Mouse (Mus musculus): Measurements from ENCODE around the gene Dsn1. TPM values are rescaled to one million over a fixed set of nuclear protein-coding genes. Genes with fewer than 3 reads are reported as not detected.
A peak's percentile ranks its signal among the peaks of the same experiment; 100 is the strongest.

Gene Dsn1
- polyA plus RNA-seq, 1 experiment, result 5.4 TPM

DNA sequence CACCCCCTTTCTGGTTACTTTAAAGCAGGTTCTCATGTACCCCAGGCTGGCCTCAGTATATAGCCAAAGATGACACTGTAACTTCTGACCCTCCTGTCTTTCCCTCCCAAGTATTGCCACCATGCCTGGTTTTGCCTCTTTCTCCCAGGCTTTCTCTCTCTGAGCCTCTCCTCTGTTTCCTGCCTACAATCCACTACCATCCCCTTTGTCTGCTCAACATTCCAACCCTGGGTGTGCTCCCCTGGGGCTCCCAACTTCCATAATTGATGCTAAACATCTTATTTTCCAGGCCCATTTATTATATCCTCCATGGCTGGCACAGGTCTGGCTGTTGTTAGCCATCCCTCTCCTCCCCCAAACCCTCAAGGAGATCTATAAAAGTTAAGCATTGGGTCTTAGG, 1.6 kb upstream of the Dsn1 start:
- Histone ChIP-seq H3K27ac (ENCODE audit: insufficient read depth, low read length) (no peak overlapping the region), H3K4me3 (ENCODE audit: insufficient read depth, low read length) (no peak overlapping the region), H3K4me1 (ENCODE audit: control insufficient read depth, insufficient read depth, low read length) (peaks cover 11% of the 10 kb centered on the region)
- TF ChIP-seq POLR2A (IDR thresholded peaks at IDR 0.05; ENCODE audit: extremely low read depth, insufficient read depth, low read length) (no peak), CTCF (IDR thresholded peaks at IDR 0.05; ENCODE audit: extremely low read depth, insufficient read depth, low read length) (no peak)

DNA sequence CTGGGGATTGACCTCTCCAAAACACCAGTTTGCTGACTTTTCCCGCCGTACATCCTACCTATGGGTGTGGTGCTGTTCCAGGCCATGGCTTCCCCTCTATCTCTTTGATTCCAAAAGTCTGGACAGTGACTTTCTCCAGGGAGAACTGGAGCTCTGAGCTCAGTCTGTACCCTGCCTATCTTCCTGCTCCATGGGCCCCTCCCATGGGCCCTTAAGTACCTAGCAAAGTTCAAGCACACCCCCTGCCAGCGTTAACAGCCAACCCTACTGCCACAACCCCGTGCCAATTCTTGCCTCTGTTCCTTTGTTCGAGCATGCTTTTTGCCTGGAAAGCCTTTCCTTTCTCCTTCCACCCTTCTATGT, 261 bp upstream of the Dsn1 start:
- H3K4me3 ChIP-seq (ENCODE audit: insufficient read depth, low read length), result peak overlapping the region; percentile 56
- TF ChIP-seq POLR2A (IDR thresholded peaks at IDR 0.05; ENCODE audit: extremely low read depth, insufficient read depth, low read length), result no peak
- peak overlapping the region; percentile 45; the same call in 1 of the 2 replicates for H3K27ac ChIP-seq (ENCODE audit: insufficient read depth, low read length)
- H3K4me1 ChIP-seq (ENCODE audit: control insufficient read depth, insufficient read depth, low read length), result peaks cover 11% of the 10 kb centered on the region

DNA sequence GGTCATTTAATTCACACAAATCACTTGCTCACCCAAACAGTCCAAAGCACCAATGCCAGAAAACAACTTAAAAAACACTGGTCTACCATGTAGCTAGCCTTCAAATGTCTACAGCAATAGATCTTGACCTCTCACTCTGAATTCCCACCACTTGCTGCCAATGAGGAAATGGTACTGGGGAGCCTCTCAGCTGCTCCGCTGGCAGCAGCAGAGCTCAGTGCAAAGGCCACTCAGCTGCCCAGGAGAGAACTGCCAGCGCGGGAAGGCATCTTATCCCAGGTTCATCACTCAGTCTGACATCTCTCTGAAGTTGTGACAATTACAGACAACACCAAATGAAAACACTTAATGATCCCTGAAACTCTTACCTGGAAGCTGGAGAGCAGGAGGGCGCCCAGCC, 4.6 kb downstream of the Dsn1 start:
- Histone ChIP-seq H3K4me3 (ENCODE audit: insufficient read depth, low read length) (no peak overlapping the region), H3K27ac (ENCODE audit: insufficient read depth, low read length) (no peak overlapping the region), H3K4me1 (ENCODE audit: control insufficient read depth, insufficient read depth, low read length) (peaks cover 3% of the 10 kb centered on the region)
- TF ChIP-seq POLR2A (IDR thresholded peaks at IDR 0.05; ENCODE audit: extremely low read depth, insufficient read depth, low read length) (no peak), CTCF (IDR thresholded peaks at IDR 0.05; ENCODE audit: extremely low read depth, insufficient read depth, low read length) (no peak)

DNA sequence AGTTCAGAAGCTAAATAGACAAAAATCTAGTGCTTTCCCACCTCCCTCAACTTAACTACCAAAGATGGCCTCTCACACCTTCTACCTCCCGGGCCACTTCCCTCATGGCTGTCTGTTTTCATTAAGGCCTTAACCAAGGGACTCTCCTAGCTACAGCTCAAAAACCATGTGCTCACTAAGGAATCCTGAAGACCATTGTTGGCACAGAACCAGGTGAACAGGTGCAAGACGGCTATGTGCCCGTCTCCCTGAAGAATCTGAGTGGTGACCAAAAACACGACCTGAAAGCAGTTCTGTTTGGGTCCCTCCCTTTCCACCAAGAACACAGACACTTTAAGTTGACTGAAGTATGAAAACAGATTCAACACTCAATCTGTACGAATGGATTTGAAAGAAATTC, 8.7 kb downstream of the Dsn1 start:
- no peaks in the 10 kb centered on the region for H3K4me1 ChIP-seq (ENCODE audit: control insufficient read depth, insufficient read depth, low read length)
- H3K4me3 ChIP-seq (ENCODE audit: insufficient read depth, low read length), result no peak overlapping the region
- TF ChIP-seq CTCF (IDR thresholded peaks at IDR 0.05; ENCODE audit: extremely low read depth, insufficient read depth, low read length), result no peak
- no peak for TF ChIP-seq POLR2A (IDR thresholded peaks at IDR 0.05; ENCODE audit: extremely low read depth, insufficient read depth, low read length)
- no peak overlapping the region for H3K27ac ChIP-seq (ENCODE audit: insufficient read depth, low read length)

DNA sequence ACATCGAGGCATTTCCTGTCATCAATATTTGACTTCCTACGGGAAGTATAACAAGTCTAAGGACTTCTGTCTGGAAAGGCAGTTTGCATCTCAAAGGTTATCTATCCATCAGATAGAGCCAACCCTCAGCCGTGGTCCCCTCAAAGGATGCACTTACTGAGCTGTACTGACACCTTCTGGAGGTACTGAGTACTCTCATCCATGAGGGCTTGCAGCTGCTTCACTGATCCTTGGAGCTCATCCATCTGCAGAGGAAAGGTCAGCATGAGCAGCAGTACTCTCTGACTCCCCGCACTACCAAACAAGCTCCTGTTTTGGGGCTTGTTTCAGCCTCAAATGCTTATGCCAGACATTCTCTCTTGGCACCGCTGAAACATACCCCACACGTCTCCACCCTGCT, 10.4 kb downstream of the Dsn1 start:
- no peak overlapping the region for H3K4me3 ChIP-seq (ENCODE audit: insufficient read depth, low read length)
- no peaks in the 10 kb centered on the region for H3K4me1 ChIP-seq (ENCODE audit: control insufficient read depth, insufficient read depth, low read length)
- no peak overlapping the region for H3K27ac ChIP-seq (ENCODE audit: insufficient read depth, low read length)
- no peak for TF ChIP-seq POLR2A (IDR thresholded peaks at IDR 0.05; ENCODE audit: extremely low read depth, insufficient read depth, low read length)
- TF ChIP-seq CTCF (IDR thresholded peaks at IDR 0.05; ENCODE audit: extremely low read depth, insufficient read depth, low read length), result peak; percentile 98

DNA sequence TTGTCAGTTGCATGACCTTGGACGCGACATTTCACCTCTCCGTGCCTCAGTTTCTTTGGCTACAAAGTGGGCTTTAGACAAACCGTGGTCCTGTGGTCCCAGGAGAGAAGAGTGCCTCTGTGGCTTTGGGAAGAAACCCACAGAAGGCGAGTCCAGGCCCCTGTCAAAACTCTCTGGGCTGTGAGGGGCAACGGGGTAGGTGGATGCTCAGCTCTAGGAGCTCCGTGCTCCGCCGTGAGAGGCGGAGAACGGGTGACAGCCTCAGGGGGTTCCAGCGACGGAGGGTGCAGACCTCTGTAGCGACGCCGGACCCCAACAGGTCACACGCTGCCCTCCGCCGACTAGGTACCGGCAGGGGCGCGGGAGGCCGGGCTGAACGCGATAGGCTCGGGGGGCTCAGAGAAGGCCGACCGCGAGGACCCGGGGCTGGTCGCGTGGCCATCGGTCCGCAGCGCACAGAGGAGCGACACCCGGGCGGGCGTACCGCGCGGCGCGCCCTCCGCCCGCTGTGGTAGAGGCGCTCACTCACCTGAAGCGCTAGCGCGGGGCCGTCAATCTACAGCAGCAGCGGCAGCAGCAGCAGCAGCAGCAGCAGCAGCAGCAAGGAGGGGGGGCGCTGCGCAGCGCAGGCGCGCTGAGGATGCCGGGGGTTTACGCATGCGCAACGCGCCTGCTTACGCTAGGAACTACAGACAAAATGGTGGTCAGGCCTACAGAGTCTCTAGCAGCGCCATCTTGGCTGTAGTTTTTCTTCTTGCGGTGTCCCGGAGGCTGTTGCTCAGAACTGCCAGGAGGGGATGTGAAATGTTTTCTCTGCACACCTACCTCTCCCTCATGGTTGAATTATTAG, 15.3 kb downstream of the Dsn1 start, which contains the start of gene Ndrg3:
Gene Ndrg3, minus strand, starts transcription at position 587 of the 850 bp plus-strand sequence.
- Histone ChIP-seq H3K4me1 (ENCODE audit: control insufficient read depth, insufficient read depth, low read length) (peaks cover 4% of the 10 kb centered on the region; the same call in 1 of the 2 replicates), H3K27ac (ENCODE audit: insufficient read depth, low read length) (peak within 1 kb of the TSS; percentile 79), H3K4me3 (ENCODE audit: insufficient read depth, low read length) (peak within 1 kb of the TSS; percentile 98)
- TF ChIP-seq POLR2A (IDR thresholded peaks at IDR 0.05; ENCODE audit: extremely low read depth, insufficient read depth, low read length), result peak; percentile 71; the same call in 1 of the 2 replicates
- no peak for TF ChIP-seq CTCF (IDR thresholded peaks at IDR 0.05; ENCODE audit: extremely low read depth, insufficient read depth, low read length)

DNA sequence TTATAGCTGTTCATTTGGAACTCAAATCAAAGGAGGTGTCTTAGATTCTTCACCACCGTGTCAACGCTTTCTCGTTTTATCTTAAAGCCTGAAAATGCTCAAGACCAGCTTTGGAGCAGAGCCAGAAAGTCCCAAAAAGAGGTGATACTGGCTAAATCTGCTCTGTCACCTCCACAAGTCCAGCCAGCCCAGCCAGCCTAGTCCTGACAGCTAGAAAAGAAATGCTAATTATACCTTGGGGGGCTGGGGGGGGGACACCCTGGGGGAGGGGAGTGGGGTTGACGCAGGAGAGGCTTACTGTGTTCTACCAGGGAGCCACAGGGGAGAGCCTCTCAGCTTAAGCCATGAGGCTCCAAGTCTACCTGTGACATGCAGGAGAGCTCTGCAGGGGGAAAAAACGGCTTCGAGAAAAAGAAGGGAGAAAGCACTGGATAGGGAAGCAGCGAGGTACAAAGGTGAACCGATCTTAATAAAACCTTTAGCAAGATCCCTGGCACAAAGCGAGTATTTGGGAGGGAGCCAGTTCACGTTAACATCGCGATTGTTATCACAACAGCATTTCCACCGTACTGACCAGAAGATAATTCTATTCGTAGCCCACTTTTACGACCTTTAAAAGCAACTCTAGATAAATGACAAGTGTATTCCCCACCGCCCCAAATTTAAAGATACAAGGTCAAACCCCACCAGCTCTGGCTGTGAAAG, 16.1 kb downstream of the Dsn1 start:
- Histone ChIP-seq H3K4me3 (ENCODE audit: insufficient read depth, low read length) (peak overlapping the region; percentile 98), H3K4me1 (ENCODE audit: control insufficient read depth, insufficient read depth, low read length) (peaks cover 4% of the 10 kb centered on the region; the same call in 1 of the 2 replicates), H3K27ac (ENCODE audit: insufficient read depth, low read length) (peak overlapping the region; percentile 79)
- 0 out of 2 replicates have a peak, but pooled peaks have one; percentile 29 for TF ChIP-seq POLR2A (IDR thresholded peaks at IDR 0.05; ENCODE audit: extremely low read depth, insufficient read depth, low read length)
- TF ChIP-seq CTCF (IDR thresholded peaks at IDR 0.05; ENCODE audit: extremely low read depth, insufficient read depth, low read length), result no peak

DNA sequence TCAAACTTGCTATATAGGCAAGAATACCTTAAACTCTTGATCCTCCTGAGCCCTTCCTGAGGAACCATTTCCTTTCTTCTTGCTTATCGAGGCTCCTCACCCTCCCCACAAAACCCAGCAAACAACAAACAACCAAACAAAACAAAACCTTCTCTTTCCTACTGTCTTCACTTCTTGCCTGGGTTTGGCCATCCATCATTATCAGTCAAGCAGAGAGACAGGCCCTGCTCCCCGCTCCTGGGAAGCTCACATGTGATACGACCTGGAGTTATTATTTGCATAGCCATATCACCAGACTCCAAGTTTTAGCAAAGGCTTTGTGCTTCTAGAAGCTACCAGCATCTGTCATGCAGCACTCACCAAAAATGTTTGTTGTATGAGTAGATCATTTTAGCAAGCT, 19.6 kb downstream of the Dsn1 start:
- Histone ChIP-seq H3K4me1 (ENCODE audit: control insufficient read depth, insufficient read depth, low read length) (peaks cover 4% of the 10 kb centered on the region; the same call in 1 of the 2 replicates), H3K27ac (ENCODE audit: insufficient read depth, low read length) (0 out of 2 replicates have a peak overlapping the region, but pooled peaks have one; percentile 3), H3K4me3 (ENCODE audit: insufficient read depth, low read length) (no peak overlapping the region)
- TF ChIP-seq POLR2A (IDR thresholded peaks at IDR 0.05; ENCODE audit: extremely low read depth, insufficient read depth, low read length) (no peak), CTCF (IDR thresholded peaks at IDR 0.05; ENCODE audit: extremely low read depth, insufficient read depth, low read length) (no peak)

DNA sequence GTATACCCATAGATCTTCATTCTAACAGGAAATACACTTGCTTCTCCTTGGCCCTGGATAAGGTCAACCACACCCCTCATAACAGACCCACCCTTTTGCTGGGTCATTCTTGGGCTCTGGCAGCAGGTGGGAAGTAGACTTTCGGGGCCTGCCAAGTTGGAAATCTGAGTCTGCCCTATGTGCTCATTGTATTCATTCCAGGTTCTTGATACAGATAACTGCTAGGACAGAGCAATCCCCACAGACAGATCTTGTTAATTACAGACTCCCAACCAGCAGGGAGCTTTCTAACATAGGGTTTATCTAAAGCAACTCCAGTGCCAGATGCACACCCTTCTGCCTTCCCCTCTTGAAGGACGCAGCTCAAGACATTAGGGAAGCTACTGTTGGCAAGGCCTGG, 24.1 kb downstream of the Dsn1 start:
- TF ChIP-seq POLR2A (IDR thresholded peaks at IDR 0.05; ENCODE audit: extremely low read depth, insufficient read depth, low read length), result no peak
- TF ChIP-seq CTCF (IDR thresholded peaks at IDR 0.05; ENCODE audit: extremely low read depth, insufficient read depth, low read length), result no peak
- no peak overlapping the region for H3K4me3 ChIP-seq (ENCODE audit: insufficient read depth, low read length)
- no peak overlapping the region for H3K27ac ChIP-seq (ENCODE audit: insufficient read depth, low read length)
- H3K4me1 ChIP-seq (ENCODE audit: control insufficient read depth, insufficient read depth, low read length), result peaks cover 5% of the 10 kb centered on the region; the same call in 1 of the 2 replicates
